ENCODE assay signal across 14 mouse cellular contexts in the genomic region with DNA sequence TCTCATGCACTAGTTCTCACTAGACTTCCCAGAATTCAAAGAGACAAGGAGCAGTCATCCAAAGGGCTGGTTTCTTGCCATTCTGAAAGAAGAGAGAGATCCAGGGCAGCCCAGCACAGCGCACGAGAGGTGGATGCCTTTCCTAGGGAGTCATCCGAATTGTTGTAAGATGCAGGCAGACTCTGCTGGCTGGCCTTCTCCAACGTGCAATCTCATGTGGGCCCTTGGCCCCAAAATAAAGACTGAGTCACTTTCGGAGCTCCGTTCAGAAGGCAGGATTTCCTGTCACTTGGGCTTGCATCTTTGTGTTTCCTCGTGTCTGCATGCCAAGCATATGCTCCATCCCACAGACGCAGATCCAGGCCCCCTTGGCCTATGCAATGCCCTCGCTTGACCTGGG.
DNase-seq lines count a peak whose midpoint lies in the region.
"Had no signal": no experiment of that assay in that cellular context is flagged by ENCODE, and none has a peak within 500 bp of the region (broad histone marks: within the 10 kb centered on the region; RNA-seq: fewer than 3 reads in every experiment).

No protein-coding gene starts in this region.

- DNase-seq in lung, postnatal 10 days = peak; percentile 16
- DNase-seq in lung, postnatal 25 days (ENCODE audit: low spot score) = no peak
- peak; percentile 33 to 76 for DNase-seq in adrenal gland, adult (ENCODE audit: inconsistent age in 2 of 2, low spot score in 1 of 2)
- peak; percentile 80 for DNase-seq in fibroblast of lung, adult 2 months (ENCODE audit: low read depth)
- DNase-seq in heart, postnatal 14 days = peak; percentile 40 to 52
- no peak for DNase-seq in layer of hippocampus, postnatal 14 days (ENCODE audit: low spot score in 2 of 2)
- no peak for DNase-seq in spleen, postnatal 36 days (ENCODE audit: low spot score in 2 of 2)
- DNase-seq in cerebellum, adult 11 months = no peak
- DNase-seq: cerebellum, adult 8-10 months; kidney, adult 11 months; kidney, postnatal 36 days; liver; lung, postnatal 4 days; thymus, postnatal 14 days had no signal

- intact Hi-C loops in heart, postnatal 14 days (cut with DNase I) = no loop called here

Comparison
In these comparisons a context has a peak if more than half of its experiments do, and no peak if none do; other contexts are left out.
1. DNase-seq: peak in lung, postnatal 10 days (single experiment), adrenal gland, adult (2 of 2), fibroblast of lung, adult 2 months (single experiment) and heart, postnatal 14 days (2 of 2); none in lung, postnatal 25 days (single experiment), layer of hippocampus, postnatal 14 days (0 of 2), spleen, postnatal 36 days (0 of 2) and cerebellum, adult 11 months (single experiment).